Mouse (Mus musculus) midbrain, embryonic 11.5 days (tissue): ENCODE measurements around the gene Ugt1a8. TPM values are rescaled to one million over a fixed set of nuclear protein-coding genes. Genes with fewer than 3 reads are reported as not detected.

Experiments used
- ATAC-seq: fragments of 200-750 bp; cut with Nextera tagmentation; 2 replicates; pipeline ENCODE4 v1.8.0; 2017; ENCODE audit warnings: moderate TSS enrichment, moderate library complexity; ENCODE audit not compliant: low FRiP score
- DNase-seq: peaks from one replicate; pipeline ENCODE4 v3.0.0; 2015; ENCODE audit warnings: low spot score; ENCODE audit errors: missing footprints
- H3K27ac ChIP-seq: fragments of 300-500 bp; sonication (generic); 2 replicates; pipeline ENCODE4 v1.5.1; 2014; ENCODE audit warnings: low read depth, low read length
- H3K27me3 ChIP-seq: fragments of 300-500 bp; sonication (generic); 2 replicates; pipeline ENCODE4 v1.6.1; 2014; ENCODE audit warnings: mild to moderate bottlenecking, low read length, moderate library complexity, mixed read lengths; ENCODE audit not compliant: control insufficient read depth, insufficient read depth
- H3K36me3 ChIP-seq: fragments of 300-500 bp; sonication (generic); 2 replicates; pipeline ENCODE4 v1.6.1; 2014; ENCODE audit warnings: mild to moderate bottlenecking, low read length, moderate library complexity, mixed read lengths; ENCODE audit not compliant: control insufficient read depth, insufficient read depth
- H3K4me1 ChIP-seq: fragments of 300-500 bp; sonication (generic); 2 replicates; pipeline ENCODE4 v1.6.1; 2014; ENCODE audit warnings: low read length; ENCODE audit not compliant: control insufficient read depth, insufficient read depth
- H3K4me2 ChIP-seq: fragments of 300-500 bp; sonication (generic); 2 replicates; pipeline ENCODE4 v1.6.1; 2014; ENCODE audit warnings: mild to moderate bottlenecking, moderate library complexity
- H3K4me3 ChIP-seq: fragments of 300-500 bp; sonication (generic); 2 replicates; pipeline ENCODE4 v1.5.1; 2014; ENCODE audit warnings: low read depth, low read length
- H3K9ac ChIP-seq: fragments of 300-500 bp; sonication (generic); 2 replicates; pipeline ENCODE4 v1.6.1; 2014; ENCODE audit warnings: low read length
- H3K9me3 ChIP-seq: fragments of 300-500 bp; sonication (generic); 2 replicates; pipeline ENCODE4 v1.6.1; 2016; ENCODE audit warnings: low read length; ENCODE audit not compliant: control insufficient read depth
- WGBS: fragments of 180-500 bp; shearing (Covaris S2); extraction: QIAGEN DNeasy Blood & Tissue Kit; methylation state at CpG from one replicate; pipeline ENCODE4 v1.1.7; 2014; 5-methylcytosine and 5-hydroxymethylcytosine counted together
- polyA plus RNA-seq: library from polyadenylated mRNA; unstranded; fragments of >200 nt; fragmentation: Nextera tagmentation; extraction: Ambion mirVana; gene quantifications from 2 replicates; pipeline ENCODE4 v1.2.1, GENCODE M21; 2014

Ugt1a8 gene
- polyA plus RNA-seq, 1 experiment from 2014 or later, result not detected

GRCm38 (mm10) chr1:88255466-88255857, 167.8 kb downstream of the Ugt1a8 start:
- H3K9me3 ChIP-seq, result peaks cover 82% of the 10 kb centered on the region
- H3K4me3 ChIP-seq, result no peak overlapping the region
- no peak overlapping the region for H3K4me2 ChIP-seq
- H3K36me3 ChIP-seq, result peaks cover 5% of the 10 kb centered on the region; the same call in 1 of the 2 replicates
- 63% methylated on average over 2 of the region's 2 CpGs for WGBS
- DNase-seq (no peak), ATAC-seq (0 out of 2 replicates have a peak, but pooled peaks have one; percentile 1)
- no peaks in the 10 kb centered on the region for H3K4me1 ChIP-seq
- H3K27me3 ChIP-seq, result no peaks in the 10 kb centered on the region
- no peak overlapping the region for H3K27ac ChIP-seq
- no peak overlapping the region for H3K9ac ChIP-seq

GRCm38 (mm10) chr1:88255989-88256754, 168.6 kb downstream of the Ugt1a8 start:
- H3K4me2 ChIP-seq, result no peak overlapping the region
- peaks cover 6% of the 10 kb centered on the region; the same call in 1 of the 2 replicates for H3K36me3 ChIP-seq
- no peak overlapping the region for H3K27ac ChIP-seq
- 80% methylated on average over 13 of the region's 13 CpGs for WGBS
- H3K9ac ChIP-seq, result no peak overlapping the region
- no peak overlapping the region for H3K4me3 ChIP-seq
- no peaks in the 10 kb centered on the region for H3K27me3 ChIP-seq
- H3K9me3 ChIP-seq, result peaks cover 75% of the 10 kb centered on the region
- no peaks in the 10 kb centered on the region for H3K4me1 ChIP-seq
- DNase-seq (no peak), ATAC-seq (no peak)

GRCm38 (mm10) chr1:88256886-88257663, 169.5 kb downstream of the Ugt1a8 start:
- no peaks in the 10 kb centered on the region for H3K27me3 ChIP-seq
- WGBS, result 82% methylated on average over 10 of the region's 10 CpGs
- DNase-seq, result no peak

GRCm38 (mm10) chr1:88257681-88258080, 170.1 kb downstream of the Ugt1a8 start:
- H3K9me3 ChIP-seq, result peaks cover 71% of the 10 kb centered on the region
- DNase-seq (no peak), ATAC-seq (no peak)
- H3K4me1 ChIP-seq, result no peaks in the 10 kb centered on the region
- 80% methylated on average over 6 of the region's 6 CpGs for WGBS
- no peaks in the 10 kb centered on the region for H3K27me3 ChIP-seq
- H3K4me3 ChIP-seq, result no peak overlapping the region
- no peak overlapping the region for H3K9ac ChIP-seq
- H3K36me3 ChIP-seq, result peaks cover 19% of the 10 kb centered on the region
- no peak overlapping the region for H3K27ac ChIP-seq
- no peak overlapping the region for H3K4me2 ChIP-seq

More at GRCm38 (mm10) chr1:88256886-88257663, 169.5 kb downstream of the Ugt1a8 start:
- ATAC-seq, result no peak
- peaks cover 77% of the 10 kb centered on the region for H3K9me3 ChIP-seq
- H3K27ac ChIP-seq, result no peak overlapping the region
- H3K4me2 ChIP-seq, result no peak overlapping the region
- H3K36me3 ChIP-seq, result peaks cover 13% of the 10 kb centered on the region
- H3K4me1 ChIP-seq, result no peaks in the 10 kb centered on the region
- no peak overlapping the region for H3K4me3 ChIP-seq
- no peak overlapping the region for H3K9ac ChIP-seq

GRCm38 (mm10) chr1:88258361-88258760, 170.7 kb downstream of the Ugt1a8 start:
- ATAC-seq (no peak), DNase-seq (no peak)
- H3K9ac ChIP-seq, result no peak overlapping the region
- no peaks in the 10 kb centered on the region for H3K27me3 ChIP-seq
- H3K9me3 ChIP-seq, result peaks cover 65% of the 10 kb centered on the region
- H3K4me1 ChIP-seq, result no peaks in the 10 kb centered on the region
- no peak overlapping the region for H3K4me3 ChIP-seq
- no peak overlapping the region for H3K4me2 ChIP-seq
- H3K36me3 ChIP-seq, result peaks cover 26% of the 10 kb centered on the region
- no peak overlapping the region for H3K27ac ChIP-seq
- WGBS, result 68% methylated on average over 6 of the region's 6 CpGs

- no peak for DNase-seq
- H3K27ac ChIP-seq, result no peak overlapping the region
- ATAC-seq, result peak; percentile 6; the same call in 1 of the 2 replicates
- 82% methylated on average over 8 of the region's 8 CpGs for WGBS
- H3K4me3 ChIP-seq, result no peak overlapping the region
- peaks cover 58% of the 10 kb centered on the region for H3K9me3 ChIP-seq
- peaks cover 33% of the 10 kb centered on the region for H3K36me3 ChIP-seq
- no peaks in the 10 kb centered on the region for H3K4me1 ChIP-seq
- no peaks in the 10 kb centered on the region for H3K27me3 ChIP-seq
- no peak overlapping the region for H3K4me2 ChIP-seq
- H3K9ac ChIP-seq, result no peak overlapping the region
These were observed 171.4 kb downstream of the Ugt1a8 start for GRCm38 (mm10) chr1:88258881-88259642.

- Histone ChIP-seq H3K4me1 (no peaks in the 10 kb centered on the region), H3K36me3 (peaks cover 38% of the 10 kb centered on the region), H3K9ac (no peak overlapping the region), H3K27ac (no peak overlapping the region), H3K4me3 (no peak overlapping the region), H3K4me2 (no peak overlapping the region), H3K9me3 (peaks cover 52% of the 10 kb centered on the region), H3K27me3 (no peaks in the 10 kb centered on the region)
- DNase-seq, result no peak
- ATAC-seq, result peak; percentile 5
- WGBS, result 84% methylated on average over 4 of the region's 4 CpGs
These were observed 172.0 kb downstream of the Ugt1a8 start for GRCm38 (mm10) chr1:88259643-88260024.

- no peaks in the 10 kb centered on the region for H3K27me3 ChIP-seq
- peak; percentile 19 for ATAC-seq
- no peak for DNase-seq
- H3K36me3 ChIP-seq, result peaks cover 43% of the 10 kb centered on the region
- WGBS, result 82% methylated on average over 6 of the region's 6 CpGs
- H3K27ac ChIP-seq, result no peak overlapping the region
- no peak overlapping the region for H3K4me3 ChIP-seq
- no peak overlapping the region for H3K4me2 ChIP-seq
- peaks cover 48% of the 10 kb centered on the region for H3K9me3 ChIP-seq
- no peak overlapping the region for H3K9ac ChIP-seq
- H3K4me1 ChIP-seq, result no peaks in the 10 kb centered on the region
These were observed 172.5 kb downstream of the Ugt1a8 start for GRCm38 (mm10) chr1:88260114-88260513.
